Mouse (Mus musculus) erythroblast, embryonic 14.5 days (primary cell): ENCODE measurements around the gene B430305J03Rik.

Experiments
- GATA1 ChIP-seq: IDR thresholded peaks from 2 replicates; pipeline ENCODE4 v1.6.1; 2012; ENCODE audit warnings: low read length, inconsistent platforms, mixed read lengths
- TAL1 ChIP-seq: IDR thresholded peaks from 3 replicates; pipeline ENCODE4 v1.6.1; 2012; ENCODE audit warnings: low read length, inconsistent platforms, mixed read lengths

- TF ChIP-seq TAL1 (no peak), GATA1 (no peak)
Measured at GRCm38 (mm10) chr3:61344031-61344430, 21.7 kb downstream of the B430305J03Rik start.
